Mouse (Mus musculus): ENCODE measurements around the gene Rftn1. TPM values are rescaled to one million over a fixed set of nuclear protein-coding genes. Genes with fewer than 3 reads are reported as not detected.
A peak's percentile ranks its signal among the peaks of the same experiment; 100 is the strongest.

Rftn1 gene
- total and polyA plus RNA-seq, 3 experiments, result 52.5 to 80.6 (median 60.5) TPM

DNA sequence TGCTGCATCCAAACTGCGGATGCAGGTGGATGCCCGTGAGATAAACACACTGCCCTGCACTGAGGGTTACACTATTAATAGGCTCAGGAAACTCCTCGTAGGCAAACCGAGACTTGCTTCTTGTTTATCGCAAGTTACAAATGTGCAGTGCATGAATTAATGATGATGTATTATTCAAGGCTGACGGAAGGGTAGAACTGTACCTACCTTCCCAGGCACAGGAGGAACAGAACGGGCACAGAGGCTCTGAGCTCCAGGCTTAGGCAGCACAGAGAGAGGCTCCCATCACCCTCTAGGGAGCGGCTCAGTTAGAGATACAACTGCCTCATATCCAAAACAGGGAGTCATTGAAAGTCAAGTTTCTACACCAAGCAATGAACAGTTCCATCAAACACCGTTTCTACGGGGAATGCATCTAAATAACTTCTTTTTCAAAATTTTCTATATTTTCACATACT lies 121.8 kb downstream of the Rftn1 start:
- dilution Hi-C loops (cut with MboI; ENCODE audit: extremely low pct_ligation_motif_present, extremely low pct_unique_long_range_greater_than_20kb, low sequenced_read_pairs), result no loop called here
- Histone ChIP-seq H3K27ac (ENCODE audit: insufficient read depth, low read depth) (peak overlapping the region; percentile 93), H3K4me3 (replicated peaks in 1 of 3; ENCODE audit: low read depth in 2 of 3, low read length in 2 of 3, poor library complexity in 1 of 3) (no peak overlapping the region)

DNA sequence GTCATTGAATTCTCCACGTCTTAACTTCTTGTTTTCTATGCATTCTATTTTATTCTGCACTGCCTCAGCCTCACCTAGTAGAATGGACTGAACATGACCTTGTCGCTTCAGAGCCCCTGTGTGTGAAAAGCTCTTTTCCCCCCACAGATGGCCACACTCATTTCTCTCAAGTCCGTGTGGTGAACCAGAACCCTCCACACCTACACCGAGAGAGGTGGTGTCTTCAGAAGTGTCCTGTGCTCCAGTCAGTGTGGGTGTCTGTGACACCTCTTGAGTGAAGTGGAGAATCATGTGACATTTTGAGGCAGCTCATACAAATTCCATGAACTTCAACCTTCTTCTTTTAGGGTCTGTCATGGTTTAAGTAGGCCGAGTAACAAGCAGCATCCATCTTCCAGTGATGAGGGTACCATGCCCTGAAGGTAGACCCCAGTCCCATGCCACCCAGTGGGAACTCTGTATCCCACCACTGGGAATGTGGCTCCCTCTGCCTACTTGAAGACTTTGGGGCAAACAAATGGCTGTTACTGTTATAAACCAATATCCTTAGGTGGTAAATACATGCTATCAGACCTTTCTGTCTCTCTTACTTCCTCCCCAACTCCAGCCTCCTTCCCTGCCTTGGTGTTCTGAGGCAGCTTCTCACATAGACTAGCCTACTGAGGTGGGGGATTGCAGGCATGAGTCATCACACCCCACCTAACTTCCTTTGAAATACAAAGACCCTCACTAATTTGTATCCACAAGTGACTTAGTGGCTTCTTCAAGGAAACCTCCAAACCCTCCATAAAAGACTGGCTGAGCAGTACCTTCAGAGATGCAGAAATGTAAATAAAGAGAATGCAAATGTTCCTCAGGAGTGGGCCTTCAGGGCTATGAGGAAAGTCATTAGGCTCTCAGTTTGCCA lies 122.4 kb downstream of the Rftn1 start:
- Histone ChIP-seq H3K27ac (ENCODE audit: insufficient read depth, low read depth) (peak overlapping the region; percentile 93), H3K9ac (ENCODE audit: insufficient read depth, low read depth) (no peak overlapping the region), H3K9me3 (replicated peaks; ENCODE audit: low read length) (no peaks in the 10 kb centered on the region), H3K27me3 (replicated peaks) (no peaks in the 10 kb centered on the region), H3K4me2 (ENCODE audit: insufficient read depth, low read depth, poor library complexity, severe bottlenecking) (no peak overlapping the region), H3K79me2 (replicated peaks; ENCODE audit: control insufficient read depth, extremely low read depth, insufficient read depth, poor library complexity, severe bottlenecking) (peaks cover 8% of the 10 kb centered on the region), H3K36me3 (replicated peaks in 1 of 2; ENCODE audit: control insufficient read depth in 1 of 2, insufficient read depth in 1 of 2, low read length in 1 of 2) (peaks cover 17 to 21% of the 10 kb centered on the region in 2 experiments), H3K4me1 (ENCODE audit: control insufficient read depth in 1 of 2, insufficient read depth in 2 of 2) (peaks cover 30 to 73% of the 10 kb centered on the region in 2 experiments), H3K4me3 (replicated peaks in 1 of 3; ENCODE audit: low read depth in 2 of 3, low read length in 2 of 3, poor library complexity in 1 of 3) (no peak overlapping the region)
- in situ Hi-C loops (cut with MboI; ENCODE audit: low pct_ligation_motif_present, low pct_unique_long_range_greater_than_20kb, low sequenced_read_pairs), result no loop called here
- peak; percentile 77 for DNase-seq (ENCODE audit: extremely low read depth)
- dilution Hi-C loops (cut with MboI; ENCODE audit: extremely low pct_ligation_motif_present, extremely low pct_unique_long_range_greater_than_20kb, low sequenced_read_pairs), result no loop called here
- no peak; the same call in 1 of the 2 replicates for TF ChIP-seq USF1 (IDR thresholded peaks at IDR 0.05; ENCODE audit: low read depth, low read length)
- no peak for TF ChIP-seq ZNF384 (IDR thresholded peaks at IDR 0.05; ENCODE audit: low read depth, low read length)
- no peak; the same call in none of the 2 replicates for TF ChIP-seq MXI1 (IDR thresholded peaks at IDR 0.05; ENCODE audit: low read depth, low read length)
- 0 out of 2 replicates have a peak, but pooled peaks have one; percentile 32 for TF ChIP-seq TCF12 (IDR thresholded peaks at IDR 0.05; ENCODE audit: low read depth, low read length)
- peak; percentile 42; the same call in 1 of the 2 replicates for TF ChIP-seq ELF1 (IDR thresholded peaks at IDR 0.05; ENCODE audit: low read depth, low read length)
- 0 out of 2 replicates have a peak, but pooled peaks have one; percentile 15 for TF ChIP-seq MAFK (IDR thresholded peaks at IDR 0.05; ENCODE audit: insufficient replicate concordance, low read length)
- peak; percentile 35 for TF ChIP-seq HCFC1 (IDR thresholded peaks at IDR 0.05; ENCODE audit: low read depth, low read length)
- no peak for TF ChIP-seq ETS1 (conservative IDR thresholded peaks at IDR 0.05; ENCODE audit: low read depth, low read length)
- TF ChIP-seq JUN (IDR thresholded peaks at IDR 0.05; ENCODE audit: insufficient read depth, low read depth, low read length), result no peak
- TF ChIP-seq E2F4 (IDR thresholded peaks at IDR 0.05; ENCODE audit: insufficient replicate concordance, low read depth, low read length), result no peak
- TF ChIP-seq IRF4 (IDR thresholded peaks at IDR 0.05; ENCODE audit: low read depth, low read length), result no peak
- no peak for TF ChIP-seq TBP (conservative IDR thresholded peaks at IDR 0.05; ENCODE audit: low read depth, low read length)
- TF ChIP-seq CHD1 (IDR thresholded peaks at IDR 0.05; ENCODE audit: low read depth, low read length), result no peak
- TF ChIP-seq CHD2 (IDR thresholded peaks at IDR 0.05; ENCODE audit: low read length), result peak; percentile 49
- TF ChIP-seq PAX5 (IDR thresholded peaks at IDR 0.05; ENCODE audit: low read length), result no peak
- no peak; the same call in 1 of the 2 replicates for TF ChIP-seq MAZ (IDR thresholded peaks at IDR 0.05; ENCODE audit: low read depth, low read length)
- TF ChIP-seq NRF1 (IDR thresholded peaks at IDR 0.05; ENCODE audit: low read depth, low read length), result no peak
- 0 out of 2 replicates have a peak, but pooled peaks have one; percentile 23 for TF ChIP-seq MYC (IDR thresholded peaks at IDR 0.05; ENCODE audit: low read depth, low read length)

More for the DNA sequence above, 121.8 kb downstream of the Rftn1 start:
- no peak for DNase-seq (ENCODE audit: extremely low read depth)
- H3K4me2 ChIP-seq (ENCODE audit: insufficient read depth, low read depth, poor library complexity, severe bottlenecking), result no peak overlapping the region
- H3K4me1 ChIP-seq (ENCODE audit: control insufficient read depth in 1 of 2, insufficient read depth in 2 of 2), result peaks cover 33 to 79% of the 10 kb centered on the region in 2 experiments
- no peaks in the 10 kb centered on the region for H3K9me3 ChIP-seq (replicated peaks; ENCODE audit: low read length)
- H3K36me3 ChIP-seq (replicated peaks in 1 of 2; ENCODE audit: control insufficient read depth in 1 of 2, insufficient read depth in 1 of 2, low read length in 1 of 2), result peaks cover 24 to 28% of the 10 kb centered on the region in 2 experiments
- H3K9ac ChIP-seq (ENCODE audit: insufficient read depth, low read depth), result no peak overlapping the region
- TF ChIP-seq MXI1 (IDR thresholded peaks at IDR 0.05; ENCODE audit: low read depth, low read length), result peak; percentile 46
- no peak for TF ChIP-seq KAT2A (IDR thresholded peaks at IDR 0.05; ENCODE audit: insufficient replicate concordance, low read length)
- 0 out of 2 replicates have a peak, but pooled peaks have one; percentile 34 for TF ChIP-seq UBTF (IDR thresholded peaks at IDR 0.05; ENCODE audit: low read depth, low read length)
- TF ChIP-seq HCFC1 (IDR thresholded peaks at IDR 0.05; ENCODE audit: low read depth, low read length), result no peak
- peak; percentile 57; the same call in 1 of the 2 replicates for TF ChIP-seq ETS1 (conservative IDR thresholded peaks at IDR 0.05; ENCODE audit: low read depth, low read length)
- peak; percentile 59 for TF ChIP-seq CHD1 (IDR thresholded peaks at IDR 0.05; ENCODE audit: low read depth, low read length)
- peak; percentile 54; the same call in 1 of the 2 replicates for TF ChIP-seq TCF12 (IDR thresholded peaks at IDR 0.05; ENCODE audit: low read depth, low read length)
- TF ChIP-seq USF2 (conservative IDR thresholded peaks at IDR 0.05; ENCODE audit: low read depth, low read length), result 0 out of 2 replicates have a peak, but pooled peaks have one; percentile 2
- TF ChIP-seq MEF2A (IDR thresholded peaks at IDR 0.05; ENCODE audit: borderline replicate concordance, low read depth, low read length), result peak; percentile 87
- TF ChIP-seq SIN3A (IDR thresholded peaks at IDR 0.05; ENCODE audit: low read length), result 0 out of 2 replicates have a peak, but pooled peaks have one; percentile 46
- TF ChIP-seq POLR2AphosphoS2 (IDR thresholded peaks at IDR 0.05; ENCODE audit: low read depth, low read length), result peak; percentile 94
- TF ChIP-seq MAFK (IDR thresholded peaks at IDR 0.05; ENCODE audit: insufficient replicate concordance, low read length), result 0 out of 2 replicates have a peak, but pooled peaks have one; percentile 15
- TF ChIP-seq POLR2A (IDR thresholded peaks at IDR 0.05; ENCODE audit: low read depth, low read length), result peak; percentile 58
- no peak for TF ChIP-seq PAX5 (IDR thresholded peaks at IDR 0.05; ENCODE audit: low read length)
- peak; percentile 73 for TF ChIP-seq BHLHE40 (IDR thresholded peaks at IDR 0.05; ENCODE audit: low read depth, low read length)
- peak; percentile 66 for TF ChIP-seq IRF4 (IDR thresholded peaks at IDR 0.05; ENCODE audit: low read depth, low read length)
- no peak for TF ChIP-seq MAZ (IDR thresholded peaks at IDR 0.05; ENCODE audit: low read depth, low read length)
- no peak; the same call in none of the 2 replicates for TF ChIP-seq ZMIZ1 (IDR thresholded peaks at IDR 0.05; ENCODE audit: low read depth, low read length)
- 0 out of 2 replicates have a peak, but pooled peaks have one; percentile 5 for TF ChIP-seq ELF1 (IDR thresholded peaks at IDR 0.05; ENCODE audit: low read depth, low read length)
- no peak for TF ChIP-seq EP300 (IDR thresholded peaks at IDR 0.05; ENCODE audit: low read length)
- peak; percentile 82 for TF ChIP-seq CHD2 (IDR thresholded peaks at IDR 0.05; ENCODE audit: low read length)
- TF ChIP-seq ZKSCAN1 (IDR thresholded peaks at IDR 0.05; ENCODE audit: borderline replicate concordance, low read depth, low read length), result no peak; the same call in 1 of the 2 replicates
- peak; percentile 19 for TF ChIP-seq SMC3 (IDR thresholded peaks at IDR 0.05; ENCODE audit: low read depth, low read length)
- no peak for TF ChIP-seq NELFE (IDR thresholded peaks at IDR 0.05; ENCODE audit: low read depth, low read length)
- no peak for TF ChIP-seq E2F4 (IDR thresholded peaks at IDR 0.05; ENCODE audit: insufficient replicate concordance, low read depth, low read length)
- peak; percentile 72 for TF ChIP-seq RCOR1 (conservative IDR thresholded peaks at IDR 0.05; ENCODE audit: low read depth, low read length)
- H3K27me3 ChIP-seq (replicated peaks), result no peaks in the 10 kb centered on the region
- in situ Hi-C loops (cut with MboI; ENCODE audit: low pct_ligation_motif_present, low pct_unique_long_range_greater_than_20kb, low sequenced_read_pairs), result no loop called here
- H3K79me2 ChIP-seq (replicated peaks; ENCODE audit: control insufficient read depth, extremely low read depth, insufficient read depth, poor library complexity, severe bottlenecking), result peaks cover 15% of the 10 kb centered on the region
